Mouse (Mus musculus): ENCODE measurements around the gene Eif2b3.

DNA sequence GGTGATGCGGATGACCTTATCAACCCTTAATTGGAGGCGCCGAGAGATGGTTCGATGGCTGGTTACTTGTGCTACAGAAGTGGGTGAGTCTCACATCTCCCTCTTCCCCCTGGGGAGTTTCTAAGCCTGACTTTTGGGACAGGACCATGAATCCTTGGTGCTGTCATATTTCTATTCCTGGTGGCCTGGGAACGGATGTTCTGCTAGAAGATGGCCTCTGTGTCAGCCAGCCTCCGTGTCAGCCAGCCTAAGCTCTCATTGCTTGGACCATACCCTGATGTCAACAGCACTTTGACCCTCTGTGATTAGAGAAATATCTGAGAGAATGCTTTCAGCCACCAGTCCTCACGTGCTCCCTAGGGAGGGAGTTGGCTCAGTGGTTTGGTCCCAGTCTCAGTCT, 33.5 kb upstream of the Eif2b3 start:
- TF ChIP-seq CTCF (IDR thresholded peaks at IDR 0.05; ENCODE audit: low read depth, low read length) (no peak), POLR2A (IDR thresholded peaks at IDR 0.05; ENCODE audit: extremely low read depth, insufficient read depth, low read length) (no peak)
